Mouse (Mus musculus): ENCODE measurements around the gene Dgki.

The Dgki gene

DNA sequence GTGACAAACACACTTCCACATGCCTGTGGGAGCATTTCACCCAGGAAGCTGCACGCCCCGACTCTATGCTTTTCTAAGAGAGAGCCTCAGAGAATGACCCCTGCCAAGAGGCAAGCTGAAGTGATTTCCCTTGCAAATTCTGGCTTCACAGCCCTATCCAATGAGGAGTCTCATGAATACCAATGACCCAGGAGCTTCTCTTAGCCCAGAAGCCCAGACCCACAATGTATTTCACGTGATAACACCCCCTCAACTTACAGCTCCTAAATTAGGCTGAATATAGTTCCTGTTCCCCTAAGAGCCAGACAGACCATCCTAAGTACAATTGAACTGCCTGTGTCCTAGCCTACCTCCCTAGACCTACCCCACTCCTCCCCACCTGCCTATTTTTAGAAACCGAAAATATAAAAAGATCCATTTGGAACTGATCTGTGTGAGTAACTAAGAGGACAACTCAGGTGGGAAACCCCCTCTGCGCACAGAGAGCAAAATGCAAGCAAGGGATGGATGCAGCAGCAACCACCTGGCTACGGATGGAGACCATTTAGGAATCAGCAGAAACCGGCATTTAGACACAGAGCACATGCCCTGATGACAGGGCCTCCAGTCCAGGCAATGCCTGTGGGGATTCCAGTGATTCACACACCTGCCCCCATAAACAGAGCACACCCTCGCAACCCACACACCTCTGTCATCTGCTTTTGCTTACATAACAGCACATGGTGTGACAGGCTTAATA lies 2.1 kb downstream of the Dgki start:
- DNase-seq (ENCODE audit: low read depth in 2 of 2, low spot score in 2 of 2): no peak

DNA sequence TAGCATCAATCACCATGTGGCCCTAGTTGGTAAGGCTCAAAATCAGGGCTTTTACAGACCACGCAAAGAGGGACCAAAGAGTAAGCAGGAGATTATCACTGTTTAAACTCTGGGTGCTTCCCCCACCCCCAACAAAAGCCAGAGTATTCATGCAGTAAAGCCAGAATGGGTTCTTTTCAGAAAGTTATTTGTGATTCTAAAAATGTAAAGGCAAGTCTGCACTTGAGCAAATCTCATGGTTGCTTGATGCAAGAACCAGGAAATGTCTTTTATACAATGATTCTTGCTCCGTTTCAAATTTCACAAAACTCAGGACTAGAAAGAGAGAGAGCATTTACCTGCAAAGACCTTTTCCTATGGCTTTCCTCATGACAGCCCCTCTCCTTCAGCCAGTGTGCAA lies 7.9 kb downstream of the Dgki start:
- DNase-seq (ENCODE audit: low read depth in 2 of 2, low spot score in 2 of 2): no peak

DNA sequence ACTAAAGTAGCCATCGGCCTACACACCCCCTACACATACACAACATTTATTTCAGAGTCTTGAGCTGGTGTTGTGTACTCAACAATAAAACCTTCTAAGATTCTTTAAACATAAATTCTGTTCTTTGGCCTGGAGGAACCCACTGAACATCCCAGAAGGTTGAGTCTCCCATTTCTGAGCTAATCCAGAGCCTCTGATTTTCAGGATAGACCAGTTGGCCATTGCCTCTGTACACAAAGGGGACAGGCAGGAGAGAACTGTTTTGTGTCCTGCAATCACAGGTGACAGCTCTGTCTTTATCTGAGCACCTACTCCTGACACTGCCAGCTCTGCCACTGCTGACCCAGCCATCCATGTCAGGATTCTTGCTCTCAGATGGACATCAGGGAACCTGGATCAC lies 8.8 kb downstream of the Dgki start:
- DNase-seq (ENCODE audit: low read depth in 2 of 2, low spot score in 2 of 2): no peak

DNA sequence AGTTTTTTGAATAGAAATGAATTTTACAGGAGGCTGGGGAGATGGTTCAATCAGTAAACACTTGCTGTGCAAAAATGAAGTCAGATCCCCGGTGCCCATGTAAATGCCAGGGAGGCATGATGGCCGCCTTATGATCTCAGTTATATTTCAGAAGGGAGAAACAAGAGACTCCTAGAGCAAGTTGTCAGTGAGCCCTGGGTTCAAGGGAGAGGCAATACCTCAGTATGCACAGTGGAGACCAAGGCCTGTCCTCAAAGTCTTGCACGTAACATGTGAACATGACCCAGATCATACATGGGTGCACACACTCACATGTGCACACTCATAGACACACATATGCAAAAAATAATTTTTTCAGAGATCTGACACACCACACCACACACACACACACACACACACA lies 9.3 kb downstream of the Dgki start:
- DNase-seq (ENCODE audit: low read depth in 2 of 2, low spot score in 2 of 2): no peak

DNA sequence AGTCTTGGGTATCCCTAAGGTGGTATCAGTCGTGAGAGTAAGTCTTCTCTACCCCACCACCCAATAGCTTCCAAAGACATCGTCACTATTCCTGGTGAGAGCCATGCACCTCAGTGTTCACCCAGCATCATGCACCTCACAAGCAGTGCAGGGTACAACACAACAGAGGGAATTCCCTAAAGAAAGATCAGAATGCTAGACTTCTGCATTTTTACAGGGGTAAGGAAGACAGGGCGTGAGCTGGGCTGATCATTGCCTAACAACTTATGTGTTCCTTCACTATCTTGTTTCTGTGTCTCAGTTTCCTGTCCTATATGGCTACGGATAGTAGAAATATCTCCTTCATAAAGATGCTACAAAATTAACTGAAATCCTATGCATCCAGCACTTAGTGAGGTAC lies 13.8 kb downstream of the Dgki start:
- no peak for DNase-seq (ENCODE audit: low read depth in 2 of 2, low spot score in 2 of 2)

DNA sequence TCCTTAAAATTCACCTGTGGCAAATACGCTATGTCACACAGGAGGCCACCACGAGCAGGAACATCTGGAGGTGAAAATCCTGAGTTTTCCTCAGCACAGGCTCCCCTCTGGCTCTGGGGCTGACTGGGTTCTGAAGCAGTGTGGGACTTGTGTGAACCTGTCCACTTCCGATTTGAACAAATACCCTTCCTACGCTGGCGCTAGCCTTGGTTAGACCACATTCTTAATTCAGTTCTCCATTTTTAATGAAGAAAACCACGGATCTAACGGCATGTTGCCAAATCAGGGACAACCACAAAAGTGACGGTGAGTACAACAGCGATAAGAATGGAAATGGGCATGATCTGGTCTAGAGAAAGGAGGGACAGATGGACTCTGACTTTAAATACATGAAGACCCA lies 15.1 kb downstream of the Dgki start:
- DNase-seq (ENCODE audit: low read depth in 2 of 2, low spot score in 2 of 2): no peak

DNA sequence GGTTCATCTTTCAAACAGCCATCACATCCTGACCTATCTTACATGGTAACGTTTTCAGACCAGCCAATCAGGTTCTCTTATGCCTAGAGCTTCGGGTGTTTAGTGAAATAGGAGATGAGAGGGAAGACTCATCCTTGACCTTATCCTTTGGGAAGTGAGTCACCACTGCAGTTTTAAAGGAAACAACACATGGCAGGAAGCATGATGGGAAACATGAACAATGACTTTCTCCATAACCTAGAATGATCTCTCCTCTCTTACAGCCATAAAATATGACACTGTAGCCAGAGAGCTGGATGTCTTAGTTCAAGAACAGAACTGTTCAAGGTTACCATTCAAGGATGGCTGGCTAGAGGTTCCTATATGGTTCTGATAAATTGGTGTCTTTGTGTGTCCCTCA lies 16.6 kb downstream of the Dgki start:
- DNase-seq (ENCODE audit: low read depth in 2 of 2, low spot score in 2 of 2): no peak

DNA sequence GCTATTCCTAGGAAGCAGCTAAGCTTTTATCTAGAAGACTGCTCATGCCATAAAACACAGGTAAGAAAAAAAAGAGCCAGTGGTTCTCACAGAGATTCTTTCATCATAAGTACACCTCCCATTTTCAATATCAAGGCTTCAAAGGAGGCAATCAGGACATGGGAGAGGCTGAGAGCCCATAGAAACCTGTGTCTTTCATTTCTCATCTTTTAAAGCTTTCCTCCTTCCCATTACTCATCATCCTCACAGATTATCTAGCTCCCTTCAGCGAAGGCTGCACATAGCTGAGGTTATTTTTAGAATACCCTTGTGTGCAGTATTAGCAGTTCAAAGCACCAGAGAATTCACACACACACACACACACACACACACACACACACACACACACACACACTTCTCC lies 17.3 kb downstream of the Dgki start:
- no peak for DNase-seq (ENCODE audit: low read depth in 2 of 2, low spot score in 2 of 2)

DNA sequence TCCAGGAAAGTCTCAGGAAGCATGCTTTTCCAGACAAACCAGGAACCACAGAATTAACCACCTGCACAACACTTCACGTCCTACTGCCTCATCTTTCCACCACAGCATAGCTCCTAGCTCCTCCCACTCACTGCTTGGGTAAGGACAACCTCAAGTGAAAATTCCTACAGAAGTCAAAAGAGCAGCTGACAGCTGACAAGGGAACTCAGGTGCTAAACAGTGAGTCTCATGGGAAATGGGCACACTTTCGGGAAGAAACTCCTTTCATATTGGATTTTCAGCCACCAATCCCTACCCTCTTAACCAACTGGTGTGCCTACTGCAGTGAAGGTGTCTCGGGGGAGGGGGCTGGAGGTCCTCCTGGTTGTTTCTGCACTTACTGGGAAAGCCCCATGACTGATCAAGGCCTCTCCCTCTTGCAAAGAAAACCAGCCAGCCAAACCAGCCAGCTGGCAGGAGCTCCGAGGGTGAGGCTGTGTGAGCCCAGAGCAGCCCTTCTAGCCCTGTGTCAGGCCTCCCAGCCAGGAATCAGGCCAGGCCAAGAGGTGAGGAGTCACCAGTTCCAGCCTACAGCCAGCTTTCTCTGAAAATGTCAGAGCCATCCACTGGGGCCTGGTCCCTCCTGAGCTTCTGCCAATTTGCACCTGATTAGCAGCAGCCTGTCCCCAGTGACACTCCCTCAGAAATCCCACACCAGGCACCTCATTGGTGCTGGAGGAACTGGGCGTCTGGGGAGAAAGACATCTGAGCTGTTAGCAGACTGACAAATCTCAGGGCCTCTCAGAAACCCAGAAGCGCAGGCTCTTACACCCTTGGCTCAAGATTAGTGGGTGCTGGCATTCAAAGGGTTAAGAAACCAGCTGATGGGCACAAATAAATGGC lies 22.9 kb downstream of the Dgki start:
- DNase-seq (ENCODE audit: low read depth in 2 of 2, low spot score in 2 of 2): no peak

DNA sequence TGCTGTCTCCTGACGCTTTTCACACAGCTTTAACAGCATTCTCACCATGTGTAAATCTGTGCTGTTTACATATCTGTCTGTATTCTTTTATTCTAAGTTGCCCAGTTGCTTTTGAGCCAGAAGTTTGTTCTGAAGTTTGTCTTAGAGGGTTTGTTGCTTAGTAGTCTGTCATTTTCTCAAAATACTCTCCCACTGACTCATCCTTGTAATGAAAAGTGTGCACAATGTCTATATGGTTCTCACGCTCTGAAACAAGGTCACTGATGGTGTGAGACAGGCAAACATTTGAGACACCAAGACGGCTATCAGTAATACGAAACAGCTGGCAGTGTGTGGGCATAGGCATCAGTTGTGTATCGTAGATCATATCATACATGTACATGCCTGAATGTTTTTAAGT lies 23.8 kb downstream of the Dgki start:
- DNase-seq (ENCODE audit: low read depth in 2 of 2, low spot score in 2 of 2): no peak

DNA sequence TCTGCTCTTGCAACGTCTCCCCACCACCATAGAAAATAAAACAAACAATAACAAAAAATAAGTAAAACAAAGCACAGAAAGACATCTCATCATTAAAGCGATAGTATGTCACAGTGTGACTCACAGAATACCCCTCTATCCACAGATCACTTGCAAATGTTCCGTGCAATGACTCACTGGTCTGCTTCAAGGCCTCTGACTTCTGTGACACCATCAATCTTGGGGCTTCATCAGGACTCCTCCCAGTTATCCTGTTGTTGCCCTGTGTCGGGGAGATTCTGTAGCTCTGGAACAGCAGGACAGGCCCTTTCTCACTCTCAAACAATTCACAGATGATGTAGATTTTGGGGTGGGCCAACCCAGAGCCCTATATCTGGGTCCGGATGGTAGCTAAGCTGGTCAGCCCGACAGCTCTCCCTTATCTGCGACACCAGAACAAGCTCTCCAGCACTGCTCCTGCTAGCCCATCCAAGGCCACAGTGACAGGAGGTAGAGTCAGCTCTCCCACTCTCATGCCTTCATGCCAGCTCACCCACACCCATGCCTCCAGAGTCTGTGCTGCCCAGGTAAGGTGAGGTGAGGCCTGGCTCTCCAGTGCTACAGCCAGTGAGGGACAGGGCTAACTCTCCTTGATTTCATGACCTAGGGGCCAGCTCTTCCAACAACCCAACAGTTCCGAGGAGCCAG lies 28.9 kb downstream of the Dgki start:
- DNase-seq (ENCODE audit: low read depth in 2 of 2, low spot score in 2 of 2): no peak

DNA sequence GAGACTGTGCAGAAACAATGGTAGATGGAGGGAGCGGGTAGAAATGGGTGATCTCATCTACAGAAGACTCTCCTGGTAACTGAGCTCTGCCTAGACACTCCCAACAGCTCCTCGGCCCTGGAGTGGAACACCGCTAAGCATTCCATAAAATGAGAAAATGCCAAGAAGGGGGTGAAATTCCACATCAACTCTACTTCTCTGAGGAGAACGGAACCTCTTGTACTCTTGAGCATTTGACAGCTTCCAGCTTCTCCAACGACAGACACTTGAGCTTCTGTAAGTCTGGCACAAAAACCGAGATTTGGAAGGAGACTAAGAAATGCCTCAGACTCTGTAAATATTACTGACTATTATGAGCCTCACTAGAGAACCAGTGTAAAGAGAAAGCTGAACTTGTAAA lies 31.4 kb downstream of the Dgki start:
- no peak for DNase-seq (ENCODE audit: low read depth in 2 of 2, low spot score in 2 of 2)

DNA sequence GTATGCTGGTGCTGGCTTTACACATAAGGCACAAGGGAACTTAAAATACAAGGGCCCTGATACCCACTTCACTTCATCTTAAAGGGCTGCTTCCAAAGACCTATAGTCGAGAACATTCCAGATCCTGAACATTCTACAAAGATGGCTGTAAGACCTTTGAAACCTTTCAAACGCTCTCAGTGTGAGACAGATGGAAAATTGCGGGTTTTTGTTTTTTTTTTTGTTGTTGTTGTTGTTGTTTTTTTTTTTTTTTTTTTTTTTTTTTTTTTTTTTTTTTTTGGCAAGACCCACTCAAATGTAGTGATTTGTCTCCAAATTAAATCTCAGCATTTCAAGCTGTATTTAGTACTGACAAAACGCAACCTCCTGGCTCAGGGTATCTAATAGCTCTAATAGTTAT lies 32.0 kb downstream of the Dgki start:
- DNase-seq (ENCODE audit: low read depth in 2 of 2, low spot score in 2 of 2): no peak

DNA sequence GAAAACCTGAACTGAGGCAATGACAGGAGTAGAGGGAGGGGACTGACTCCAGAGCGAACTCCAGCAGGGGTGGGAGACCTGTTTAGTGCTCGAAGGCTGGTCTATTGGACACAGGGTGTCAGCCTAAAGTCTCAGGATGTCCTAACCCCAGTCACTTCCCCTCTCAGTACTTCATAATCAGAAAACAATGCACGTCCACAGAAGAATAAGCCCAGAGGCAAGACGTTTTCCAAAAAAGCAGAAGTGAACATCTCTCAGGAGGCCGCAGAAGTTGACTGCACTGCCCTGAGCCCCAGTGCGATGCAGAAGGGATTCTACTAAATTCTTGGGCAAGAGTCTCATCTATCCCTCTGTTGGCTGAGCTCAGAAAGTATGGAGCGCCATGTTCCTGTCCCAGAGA lies 37.5 kb downstream of the Dgki start:
- DNase-seq (ENCODE audit: low read depth in 2 of 2, low spot score in 2 of 2): no peak

DNA sequence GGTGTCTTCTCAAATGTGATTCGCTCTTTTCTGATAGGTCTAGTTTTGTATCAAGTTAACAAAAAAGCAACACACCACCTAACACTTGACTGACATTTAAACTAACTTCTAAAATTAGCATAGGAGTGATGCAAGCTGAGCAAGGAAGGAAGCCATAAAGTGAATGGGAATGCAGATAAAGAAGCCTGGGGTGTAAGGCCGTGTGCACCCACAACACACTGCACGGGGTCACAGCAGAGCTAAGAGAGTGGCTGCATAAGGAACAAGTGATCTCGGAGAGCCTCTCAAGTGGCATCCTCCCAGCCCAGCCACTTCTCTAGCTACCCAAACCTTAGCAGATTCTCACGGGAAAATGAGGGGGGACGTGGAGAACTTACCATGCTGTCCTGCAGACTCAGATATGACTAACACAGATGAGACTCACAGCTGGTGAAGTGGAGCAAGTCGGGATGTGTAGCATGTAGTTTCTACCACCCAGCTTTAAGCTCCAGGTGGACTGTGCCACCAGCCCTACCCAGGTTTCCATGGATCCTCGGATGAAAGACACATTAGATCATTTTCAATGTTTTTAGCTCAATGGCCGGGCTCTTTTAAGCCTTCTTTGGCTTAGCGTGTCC lies 38.6 kb downstream of the Dgki start:
- no peak for DNase-seq (ENCODE audit: low read depth in 2 of 2, low spot score in 2 of 2)

DNA sequence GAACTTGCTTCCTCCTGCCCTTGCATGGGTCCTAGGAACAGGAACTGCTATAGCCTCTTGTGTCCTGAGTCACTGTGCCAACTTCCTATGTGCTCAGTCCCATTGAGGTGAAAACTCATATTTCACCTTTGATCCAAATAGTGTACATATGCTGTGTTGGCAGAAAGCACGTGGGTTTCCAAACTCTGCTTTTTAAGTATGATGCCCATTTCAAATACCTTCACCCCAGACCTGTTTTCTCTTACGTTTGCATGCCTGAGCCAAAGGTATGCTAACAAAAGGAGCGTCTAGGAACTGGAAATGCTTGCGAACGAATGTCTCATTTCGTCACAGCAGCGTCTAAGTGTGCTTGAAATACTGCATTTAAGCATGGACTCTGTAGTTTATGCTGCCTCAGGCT lies 41.3 kb downstream of the Dgki start:
- DNase-seq (ENCODE audit: low read depth in 2 of 2, low spot score in 2 of 2): no peak

DNA sequence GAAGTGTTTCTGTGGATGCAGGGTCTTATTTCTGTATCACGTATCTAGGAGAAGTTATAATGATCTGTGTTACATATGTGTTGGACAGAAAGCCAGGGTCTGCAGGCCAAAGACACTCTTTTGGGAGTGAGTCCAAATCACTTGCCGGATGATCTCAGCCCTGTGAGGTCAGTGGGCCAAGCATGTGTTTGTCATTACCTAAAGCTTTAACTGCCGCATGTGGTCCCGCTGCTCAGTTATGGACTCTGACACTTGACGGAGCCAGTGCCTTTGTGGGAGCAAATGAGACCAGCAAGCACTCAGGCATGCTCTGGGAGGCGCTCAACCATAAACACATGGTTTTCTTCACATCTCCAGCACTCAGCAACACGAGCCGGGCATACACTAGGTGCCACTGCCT lies 45.8 kb downstream of the Dgki start:
- no peak for DNase-seq (ENCODE audit: low read depth in 2 of 2, low spot score in 2 of 2)

DNA sequence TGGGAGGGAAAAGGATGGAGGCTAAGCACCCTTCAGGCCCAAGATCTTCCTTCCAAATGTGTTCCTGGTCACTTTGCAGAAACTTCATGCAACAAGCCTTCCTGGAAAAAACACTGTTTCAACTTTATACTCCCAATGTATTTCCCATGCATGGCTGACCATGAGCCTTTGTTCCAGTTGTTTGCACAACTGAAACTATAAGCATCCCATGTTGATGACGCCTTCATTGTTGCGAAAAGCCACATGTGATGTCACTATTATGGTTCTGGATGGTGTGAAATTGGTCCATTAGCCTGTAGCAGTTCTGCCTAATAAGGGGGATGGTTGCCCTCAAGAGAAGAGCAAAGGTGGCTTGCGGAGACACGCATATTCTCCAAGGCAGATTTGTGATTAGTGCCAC lies 47.4 kb downstream of the Dgki start:
- DNase-seq (ENCODE audit: low read depth in 2 of 2, low spot score in 2 of 2): no peak

DNA sequence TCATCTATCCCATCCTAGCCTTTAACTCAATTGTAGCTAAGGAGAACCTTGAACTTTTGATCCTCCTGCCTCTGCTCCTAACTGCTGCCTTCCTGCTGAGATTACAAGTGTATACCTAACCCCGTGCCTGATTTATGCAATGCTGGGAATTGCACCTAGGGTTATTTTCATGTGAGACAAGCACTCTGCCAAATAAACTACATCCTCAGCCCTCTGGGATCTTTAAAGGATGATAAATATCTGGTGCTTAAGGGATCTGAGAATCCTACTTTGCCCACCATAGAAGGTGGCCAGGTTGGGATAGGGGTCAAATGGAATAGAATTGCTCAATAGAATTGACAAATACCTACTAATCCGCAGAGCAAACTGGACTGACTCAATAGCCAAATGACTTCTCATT lies 49.3 kb downstream of the Dgki start:
- no peak for DNase-seq (ENCODE audit: low read depth in 2 of 2, low spot score in 2 of 2)

DNA sequence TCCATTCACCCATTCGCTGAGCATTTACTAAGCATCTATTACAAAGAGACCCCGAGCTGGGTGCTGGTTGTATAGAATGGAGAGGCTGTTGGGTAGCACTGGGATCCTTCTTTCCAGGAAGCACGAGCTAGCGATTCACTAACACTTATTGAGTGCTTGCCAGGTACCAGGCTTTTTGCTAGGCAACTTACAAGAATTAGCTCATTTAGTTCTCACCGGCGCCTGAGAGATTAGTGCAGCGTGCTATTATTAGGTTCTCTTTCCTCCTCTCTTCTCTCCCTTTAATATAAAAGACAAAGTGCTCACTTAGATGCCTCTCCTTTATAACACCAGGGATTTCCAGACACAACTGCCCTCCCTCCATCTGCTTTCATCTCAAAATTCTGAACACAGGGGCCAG lies 54.2 kb downstream of the Dgki start:
- DNase-seq (ENCODE audit: low read depth in 2 of 2, low spot score in 2 of 2): no peak

DNA sequence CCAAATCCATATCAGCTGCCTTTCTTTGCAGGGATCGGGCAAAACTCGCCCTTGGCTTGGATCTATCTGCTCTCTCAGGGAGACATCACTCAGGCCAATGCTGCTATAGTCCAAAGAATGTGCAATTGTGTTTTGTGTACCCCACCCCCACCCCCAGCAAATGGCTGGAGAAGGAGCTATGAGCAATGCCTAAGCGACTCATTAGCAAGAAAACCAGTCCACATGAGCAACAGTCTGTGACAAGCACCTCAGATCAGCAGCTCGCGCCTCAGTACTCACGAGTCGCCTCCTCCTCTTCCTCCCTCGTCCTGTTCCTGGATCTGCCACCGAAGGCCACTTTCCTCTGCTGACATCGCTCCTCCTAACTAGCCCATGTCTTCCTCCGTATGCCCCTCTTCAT lies 55.9 kb downstream of the Dgki start:
- DNase-seq (ENCODE audit: low read depth in 2 of 2, low spot score in 2 of 2): no peak

DNA sequence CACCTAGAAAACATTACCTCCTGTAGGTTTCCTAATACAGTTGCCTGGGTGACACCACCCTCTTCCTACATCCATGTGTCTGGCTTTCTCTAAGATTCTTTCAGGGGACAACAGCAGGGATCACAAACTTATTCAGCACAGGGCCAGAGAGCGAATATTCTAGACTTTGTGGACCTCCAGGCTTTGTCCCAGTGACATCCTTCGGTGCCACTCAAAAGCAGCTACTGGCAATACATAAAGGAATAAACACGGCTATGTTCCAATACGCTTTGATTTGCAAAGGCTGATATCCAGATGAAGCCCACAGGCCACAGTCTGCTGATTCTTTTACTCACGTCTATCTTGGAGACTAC lies 57.2 kb downstream of the Dgki start:
- no peak for DNase-seq (ENCODE audit: low read depth in 2 of 2, low spot score in 2 of 2)

Data from CD8-positive naive resting alpha-beta T cell, adult 2 months (primary cell).